Mouse (Mus musculus) stomach, adult 2 months (tissue): ENCODE measurements around the gene Inca1. TPM values are rescaled to one million over a fixed set of nuclear protein-coding genes. Genes with fewer than 3 reads are reported as not detected.

Experiments
- polyA plus RNA-seq: library from polyadenylated mRNA; depleted of rRNA; stranded (reverse); fragments of >200 nt; gene quantifications from 2 replicates; pipeline ENCODE4 v1.2.3, GENCODE M21; 2012; rRNA removed

Gene Inca1
- polyA plus RNA-seq, result 0.63 and 1.0 TPM in 2 replicates

GRCm38 (mm10) chr11:70699722-70700556 is at the start of gene Inca1, which contains the start of gene Kif1c:
Gene Inca1, minus strand, starts transcription at chr11:70700155.
Gene Kif1c, plus strand, starts transcription at chr11:70700548.

GRCm38 (mm10) chr11:70687601-70688199 is 12.3 kb downstream of the Inca1 start, which contains the start of gene Camta2:
Gene Camta2, minus strand, starts transcription at chr11:70688105.

GRCm38 (mm10) chr11:70668771-70669505 is 31.0 kb downstream of the Inca1 start, which contains the start of gene Spag7:
Gene Spag7, minus strand, starts transcription at chr11:70669416.

GRCm38 (mm10) chr11:70656964-70657363 is 43.0 kb downstream of the Inca1 start, which contains the start of gene Eno3:
Gene Eno3, plus strand, starts transcription at chr11:70657202.

GRCm38 (mm10) chr11:70654198-70654922 is 45.6 kb downstream of the Inca1 start, which contains the start of gene Pfn1:
Gene Pfn1, minus strand, starts transcription at chr11:70654644.

GRCm38 (mm10) chr11:70646691-70647650 is 53.0 kb downstream of the Inca1 start, which contains the start of the genes Rnf167 and Slc25a11:
Gene Rnf167, plus strand, starts transcription at chr11:70647235.
Gene Slc25a11, minus strand, starts transcription at chr11:70647479.

GRCm38 (mm10) chr11:70638714-70639278 is 61.2 kb downstream of the Inca1 start, which contains the start of gene Gp1ba:
Gene Gp1ba, plus strand, starts transcription at chr11:70639122.

Other genes with a start within 250 kb of the Inca1 start
- gene Med11, start 248.2 kb downstream of the Inca1 start, polyA plus RNA-seq, result 6.9 and 7.9 TPM in 2 replicates
- gene Zmynd15, start 240.7 kb downstream of the Inca1 start, polyA plus RNA-seq, result 2.3 TPM in 2 replicates
- gene Cxcl16, start 240.2 kb downstream of the Inca1 start, polyA plus RNA-seq, result 14.1 and 16.5 TPM in 2 replicates
- 9.1 and 10.4 TPM in 2 replicates for gene Tm4sf5, start 194.9 kb downstream of the Inca1 start, polyA plus RNA-seq
- not detected in 2 replicates for gene Vmo1, start 185.5 kb downstream of the Inca1 start, polyA plus RNA-seq
- 0.10 TPM in 1 of 2 replicates, not detected in the other for gene Gltpd2, start 181.0 kb downstream of the Inca1 start, polyA plus RNA-seq
- 154 and 176 TPM in 2 replicates for gene Psmb6, start 174.8 kb downstream of the Inca1 start, polyA plus RNA-seq
- gene Gm40193, start 167.2 kb downstream of the Inca1 start, polyA plus RNA-seq, result not detected in 2 replicates
- 25.1 and 27.7 TPM in 2 replicates for gene Pld2, start 160.1 kb downstream of the Inca1 start, polyA plus RNA-seq
- 57.1 and 69.6 TPM in 2 replicates for gene Mink1, start 137.3 kb downstream of the Inca1 start, polyA plus RNA-seq
- gene 4930544D05Rik, start 84.3 kb downstream of the Inca1 start, polyA plus RNA-seq, result not detected in 2 replicates
- 0.42 TPM in 1 of 2 replicates, not detected in the other for gene Chrne, start 80.9 kb downstream of the Inca1 start, polyA plus RNA-seq
- gene Gp1ba, start 61.0 kb downstream of the Inca1 start, polyA plus RNA-seq, result 0.05 and 0.16 TPM in 2 replicates
- gene Rnf167, start 52.9 kb downstream of the Inca1 start, polyA plus RNA-seq, result 33.9 and 37.1 TPM in 2 replicates
- gene Slc25a11, start 52.7 kb downstream of the Inca1 start, polyA plus RNA-seq, result 46.6 and 58.0 TPM in 2 replicates
- gene Pfn1, start 45.5 kb downstream of the Inca1 start, polyA plus RNA-seq, result 1,547 and 3,714 TPM in 2 replicates
- gene Eno3, start 43.0 kb downstream of the Inca1 start, polyA plus RNA-seq, result 17.5 and 26.2 TPM in 2 replicates
- gene Spag7, start 30.7 kb downstream of the Inca1 start, polyA plus RNA-seq, result 8.1 and 8.5 TPM in 2 replicates
- 17.7 and 19.8 TPM in 2 replicates for gene Camta2, start 12.1 kb downstream of the Inca1 start, polyA plus RNA-seq
- 42.2 and 58.4 TPM in 2 replicates for gene Kif1c, start 393 bp upstream of the Inca1 start, polyA plus RNA-seq
- 0.48 and 0.54 TPM in 2 replicates for gene Zfp3, start 64.1 kb upstream of the Inca1 start, polyA plus RNA-seq
- 0.06 and 0.09 TPM in 2 replicates for gene Scimp, start 112.4 kb upstream of the Inca1 start, polyA plus RNA-seq
- 0.52 and 0.73 TPM in 2 replicates for gene Rabep1, start 144.6 kb upstream of the Inca1 start, polyA plus RNA-seq